Mouse (Mus musculus) c-Kit-positive CD71-positive TER-119-positive erythroid progenitor cells, embryonic 14.5 days (primary cell): ENCODE data around the gene Dnm3.

Experiments
- DNase-seq: peaks from one replicate; pipeline ENCODE4 v3.0.0-alpha.2; 2013; ENCODE audit warnings: low spot score

The Dnm3 gene

DNA sequence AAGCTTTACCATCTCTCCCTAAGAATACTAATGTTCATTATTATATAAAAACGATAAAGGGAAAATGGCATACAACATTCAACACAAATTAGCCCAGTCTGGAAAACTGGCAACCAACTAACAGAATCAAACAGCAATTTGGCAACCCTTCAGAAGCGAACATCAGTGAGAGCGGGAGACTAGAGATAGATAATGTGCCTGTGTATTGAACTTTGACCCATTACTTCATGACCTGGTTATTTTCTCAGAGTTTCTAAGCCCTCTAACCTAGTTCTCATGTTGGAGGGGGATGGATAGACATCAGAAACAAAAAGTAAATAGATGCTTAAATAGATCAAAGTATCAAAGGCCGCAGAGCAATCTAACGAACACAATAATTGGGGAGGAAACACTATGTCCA is 230.6 kb downstream of the Dnm3 start:
- no peak for DNase-seq

GRCm38 (mm10) chr1:162243651-162243990 is 234.2 kb downstream of the Dnm3 start:
- no peak for DNase-seq

DNA sequence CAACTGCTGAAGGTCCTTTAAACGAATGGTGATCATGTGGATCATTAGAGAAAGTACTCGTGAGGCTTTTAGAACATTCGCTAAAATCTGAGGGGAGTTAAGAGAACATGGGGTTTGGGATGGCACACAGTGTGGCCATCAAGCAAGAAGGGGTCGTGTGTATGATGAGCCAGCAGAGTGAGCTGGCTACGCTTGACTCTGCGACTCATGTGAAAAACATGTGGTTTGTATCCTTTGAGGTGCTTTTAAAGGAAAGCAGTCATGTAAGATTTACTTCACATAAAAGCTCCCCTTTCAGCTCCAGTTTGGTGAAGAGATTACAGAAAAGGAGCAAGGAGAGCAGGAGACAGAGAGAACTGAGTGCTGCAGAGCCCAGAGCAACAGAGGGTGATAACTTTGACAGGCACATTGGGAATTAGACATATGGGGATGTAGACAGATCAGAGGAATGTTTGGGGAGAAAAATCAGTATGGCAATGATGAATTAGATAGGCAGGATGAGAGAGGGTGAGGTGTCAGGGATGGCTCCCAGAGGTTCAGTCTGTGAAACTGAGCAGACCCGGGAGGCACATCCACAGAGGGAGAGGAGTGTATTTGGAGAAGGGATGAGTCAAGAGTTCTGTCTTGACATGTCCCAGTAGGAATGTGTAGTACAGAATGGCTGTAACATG is 234.7 kb downstream of the Dnm3 start:
- no peak for DNase-seq

DNA sequence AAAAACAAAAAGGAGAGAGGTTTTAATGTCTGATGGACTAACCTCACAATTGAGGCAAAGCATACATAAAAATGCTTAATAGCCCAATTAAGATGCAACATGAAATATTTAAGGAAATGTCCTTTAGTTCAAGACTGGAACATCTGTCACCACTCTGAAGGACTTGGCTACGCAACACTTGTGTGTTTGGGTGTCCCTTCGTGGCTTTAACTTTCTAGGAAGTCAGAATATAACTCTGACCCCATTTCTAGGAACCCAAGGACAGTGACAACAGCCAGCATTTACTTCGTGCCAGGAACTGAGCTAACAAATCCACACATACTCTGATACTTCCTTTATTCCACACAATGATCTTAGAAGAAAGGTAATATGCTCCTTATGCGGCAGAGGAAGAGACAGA is 237.1 kb downstream of the Dnm3 start:
- DNase-seq: no peak

GRCm38 (mm10) chr1:162238646-162239045 is 239.2 kb downstream of the Dnm3 start:
- no peak for DNase-seq

GRCm38 (mm10) chr1:162236624-162237159 is 241.1 kb downstream of the Dnm3 start:
- DNase-seq: no peak

DNA sequence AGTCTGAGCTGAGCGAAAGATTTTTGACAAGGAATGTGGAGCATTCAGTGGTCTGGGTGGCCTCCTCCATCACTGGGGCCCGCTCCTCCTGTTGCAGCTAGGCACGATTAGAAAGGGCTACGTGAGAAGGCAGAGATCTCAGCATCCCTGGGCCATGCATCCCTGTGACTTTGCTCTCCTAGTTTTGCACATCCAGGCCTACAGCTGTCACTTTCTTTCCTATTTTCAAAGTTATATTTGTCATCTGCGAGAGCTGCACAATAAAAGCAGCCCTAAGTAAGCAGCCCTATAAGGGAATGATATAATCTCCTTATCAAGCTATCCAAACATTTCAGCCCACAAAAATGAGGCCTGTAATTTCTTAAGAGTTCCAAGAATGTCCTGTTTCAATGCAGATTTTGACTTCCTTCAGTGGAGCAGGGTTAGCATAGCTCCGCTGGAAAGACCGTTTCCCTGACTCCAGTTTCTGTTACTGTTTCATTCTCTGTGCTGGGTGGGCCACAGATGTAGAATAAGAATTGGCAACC is 252.2 kb downstream of the Dnm3 start:
- DNase-seq: no peak

DNA sequence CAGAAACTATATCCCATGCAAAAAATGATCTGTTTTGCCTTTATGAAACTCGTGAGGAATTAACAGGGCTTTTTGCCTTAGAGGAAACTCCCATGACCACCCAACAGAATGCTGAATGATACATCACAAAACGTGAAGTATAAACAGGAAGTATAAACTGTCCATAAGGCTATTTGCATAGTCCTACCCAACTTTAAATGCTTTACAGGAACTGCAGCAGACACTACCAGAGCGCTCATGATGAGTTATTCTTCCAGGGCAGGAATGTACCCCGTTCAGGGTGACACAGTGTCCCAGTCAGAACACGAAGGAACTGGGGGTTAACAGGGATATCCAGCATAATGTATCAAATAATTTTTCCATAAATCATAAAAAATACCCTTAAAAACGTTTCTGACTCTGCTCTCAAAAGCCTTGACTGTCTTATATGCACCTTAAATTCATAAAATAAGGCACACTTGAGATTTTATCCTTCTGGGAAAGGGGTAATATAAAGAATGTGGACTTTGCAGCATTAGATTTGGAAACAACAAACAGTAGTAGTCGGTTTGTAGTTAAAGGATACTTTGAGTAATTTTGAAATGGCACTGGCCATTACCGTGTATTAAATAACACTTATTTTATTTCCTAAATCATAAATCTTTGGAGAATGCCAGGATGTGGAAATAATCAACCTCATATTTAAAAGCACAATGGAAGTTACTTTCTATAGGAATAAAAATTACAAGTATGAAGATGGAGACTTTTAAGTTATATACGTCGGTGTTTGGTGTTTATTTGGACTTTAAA is 252.8 kb downstream of the Dnm3 start:
- no peak for DNase-seq

DNA sequence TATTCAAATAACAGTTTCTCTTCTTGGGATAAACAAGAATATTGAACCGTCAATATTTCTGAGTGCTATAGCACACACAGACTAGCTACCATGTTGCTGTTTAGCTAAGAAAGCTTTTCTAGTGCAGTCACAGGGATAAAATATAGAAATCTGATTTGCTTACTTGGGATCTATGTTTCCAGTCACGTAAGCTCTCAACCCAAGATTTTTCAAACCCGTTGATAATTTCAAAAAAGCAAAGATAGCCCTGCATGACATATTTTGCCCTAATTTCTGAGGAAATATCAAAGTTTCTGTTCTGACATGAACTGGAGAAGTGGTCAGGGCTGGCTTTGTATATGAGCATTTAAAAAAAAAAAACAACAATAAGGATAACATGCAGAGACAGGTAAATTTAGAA is 253.8 kb downstream of the Dnm3 start:
- no peak for DNase-seq

DNA sequence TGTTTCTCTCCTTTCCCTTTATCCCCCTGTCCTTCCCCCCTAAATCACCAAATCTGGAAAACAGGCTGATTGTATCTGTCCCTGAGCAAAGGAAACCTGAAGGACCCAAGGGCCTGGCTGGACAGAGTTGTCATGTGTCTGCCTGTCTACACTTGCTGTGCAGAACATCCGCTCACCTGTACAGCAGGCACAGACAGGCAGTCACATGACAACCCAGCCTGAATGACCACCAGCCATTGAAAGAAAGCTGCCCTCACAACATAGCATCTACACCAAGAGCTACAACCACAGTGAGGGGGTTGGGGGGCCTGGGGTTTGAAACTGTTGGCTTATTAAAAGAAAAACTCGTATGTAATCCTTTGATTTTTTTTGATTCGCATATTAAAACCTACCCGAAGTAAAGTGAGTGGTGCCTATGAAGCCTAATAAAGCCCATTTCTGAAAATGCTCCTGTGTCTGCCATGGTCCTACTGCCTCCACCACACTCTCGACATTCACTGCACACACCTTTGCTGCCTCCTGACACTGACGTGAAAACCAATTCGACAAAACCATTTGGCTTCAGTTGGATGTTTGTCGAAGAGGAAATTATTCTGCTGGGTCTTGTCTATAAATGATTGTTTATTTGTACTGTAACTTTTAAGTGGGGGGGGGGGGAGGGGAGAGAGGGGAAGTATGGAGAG is 254.4 kb downstream of the Dnm3 start:
- DNase-seq: no peak

DNA sequence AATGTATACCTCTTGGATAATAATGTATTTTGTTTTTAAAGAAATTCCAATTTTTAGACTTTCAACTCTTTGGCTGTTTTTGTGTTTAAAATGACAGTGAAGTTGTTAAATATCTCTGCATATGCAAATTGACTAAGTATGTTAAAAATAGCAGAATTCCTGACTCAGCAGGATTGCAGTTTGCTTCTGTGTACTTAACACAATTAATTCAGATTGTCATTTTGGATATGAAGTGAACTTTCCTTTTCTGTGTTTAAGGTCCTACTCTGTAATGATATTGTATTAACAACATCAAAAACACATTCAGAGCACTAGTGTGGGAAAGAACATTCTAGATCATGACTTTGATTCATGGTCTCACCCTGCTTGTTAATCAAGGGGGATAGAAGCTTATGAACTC is 255.5 kb downstream of the Dnm3 start:
- no peak for DNase-seq

- DNase-seq: no peak
These were observed 256.0 kb downstream of the Dnm3 start for GRCm38 (mm10) chr1:162221801-162222301.

GRCm38 (mm10) chr1:162220891-162221290 is 256.9 kb downstream of the Dnm3 start:
- no peak for DNase-seq

GRCm38 (mm10) chr1:162219781-162220180 is 258.1 kb downstream of the Dnm3 start:
- no peak for DNase-seq

DNA sequence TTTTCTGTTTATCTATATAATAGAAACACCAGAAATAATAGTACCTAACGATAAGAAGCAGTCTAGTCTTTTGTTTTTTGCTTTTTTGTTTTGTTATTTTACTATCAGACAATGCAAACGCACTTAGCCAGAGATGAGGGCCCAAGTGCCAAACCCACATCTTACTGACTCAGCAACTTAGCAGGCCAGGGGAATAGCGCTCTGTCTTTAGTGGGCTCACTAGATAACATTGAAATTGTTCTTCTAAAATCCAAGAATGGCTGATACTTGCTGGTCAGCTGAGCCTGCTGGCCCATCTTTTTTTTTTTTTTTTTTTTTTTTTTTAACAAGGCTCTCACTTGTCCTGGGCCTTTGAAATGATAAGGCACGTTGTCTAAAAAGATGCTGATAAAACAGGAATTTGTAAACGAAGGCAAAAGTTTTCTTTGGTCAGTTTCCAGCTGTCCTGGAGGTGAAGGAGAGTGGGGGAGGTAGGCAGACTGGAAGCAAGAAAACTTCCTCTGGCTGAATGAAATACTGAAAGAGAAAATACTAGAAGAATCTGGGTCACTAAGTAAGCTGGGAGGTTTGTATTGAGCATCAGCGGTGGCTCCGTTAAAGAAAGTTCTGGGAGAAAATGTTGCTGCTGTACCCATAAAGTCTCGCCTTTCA is 259.2 kb downstream of the Dnm3 start:
- DNase-seq: no peak

DNA sequence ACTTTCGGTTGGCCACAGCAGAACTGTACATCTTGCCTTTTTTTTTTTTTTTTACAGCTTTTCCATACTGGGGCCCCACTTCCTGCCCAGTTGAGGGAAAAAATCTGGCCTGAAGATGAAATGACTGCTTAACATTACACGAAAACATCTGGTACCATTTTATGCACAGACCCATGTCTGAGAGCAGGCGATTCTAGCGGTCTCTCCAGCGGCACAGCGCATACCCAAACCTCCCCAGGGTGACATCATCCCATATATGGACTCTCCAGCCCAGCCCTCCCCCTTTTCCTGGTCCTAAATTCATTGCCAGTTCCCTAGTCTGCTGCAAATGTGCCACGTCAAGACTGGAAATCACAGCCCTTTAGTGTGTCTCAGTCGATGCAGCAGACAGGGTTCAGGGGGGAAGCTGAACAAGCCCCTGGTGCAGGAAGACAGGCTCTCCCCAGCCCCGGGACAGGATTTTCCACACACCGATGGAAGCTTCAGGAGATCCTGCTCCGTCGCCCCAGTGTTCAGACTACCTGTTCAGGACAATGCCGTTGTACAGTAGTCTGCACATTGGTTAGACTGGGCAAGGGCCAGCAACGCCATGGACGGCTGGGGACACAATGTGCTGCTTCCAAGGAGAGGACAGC is 260.4 kb downstream of the Dnm3 start:
- no peak for DNase-seq

DNA sequence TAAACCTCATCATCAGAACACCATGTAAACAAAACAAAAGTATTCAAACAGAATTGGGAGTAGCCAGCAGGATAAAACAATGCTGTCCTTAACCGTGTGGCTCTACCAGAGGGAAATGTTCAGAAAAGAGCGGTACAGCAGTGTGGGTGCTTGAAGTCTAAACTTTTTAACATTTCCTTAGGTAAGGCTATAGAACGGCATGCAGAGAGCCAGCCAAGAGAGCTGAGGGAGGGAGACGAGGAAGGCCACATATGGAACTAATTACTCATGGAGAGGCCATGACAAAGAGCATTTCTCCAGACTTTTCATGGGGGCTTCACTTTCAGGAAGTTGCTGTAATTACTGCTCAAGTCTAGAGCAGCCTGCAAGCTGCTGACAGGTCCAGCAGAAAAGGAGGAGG is 261.2 kb downstream of the Dnm3 start:
- no peak for DNase-seq

GRCm38 (mm10) chr1:162215743-162216142 is 262.1 kb downstream of the Dnm3 start:
- DNase-seq: no peak

GRCm38 (mm10) chr1:162213066-162213465 is 264.8 kb downstream of the Dnm3 start:
- no peak for DNase-seq

GRCm38 (mm10) chr1:162210529-162210928 is 267.3 kb downstream of the Dnm3 start:
- no peak for DNase-seq

DNA sequence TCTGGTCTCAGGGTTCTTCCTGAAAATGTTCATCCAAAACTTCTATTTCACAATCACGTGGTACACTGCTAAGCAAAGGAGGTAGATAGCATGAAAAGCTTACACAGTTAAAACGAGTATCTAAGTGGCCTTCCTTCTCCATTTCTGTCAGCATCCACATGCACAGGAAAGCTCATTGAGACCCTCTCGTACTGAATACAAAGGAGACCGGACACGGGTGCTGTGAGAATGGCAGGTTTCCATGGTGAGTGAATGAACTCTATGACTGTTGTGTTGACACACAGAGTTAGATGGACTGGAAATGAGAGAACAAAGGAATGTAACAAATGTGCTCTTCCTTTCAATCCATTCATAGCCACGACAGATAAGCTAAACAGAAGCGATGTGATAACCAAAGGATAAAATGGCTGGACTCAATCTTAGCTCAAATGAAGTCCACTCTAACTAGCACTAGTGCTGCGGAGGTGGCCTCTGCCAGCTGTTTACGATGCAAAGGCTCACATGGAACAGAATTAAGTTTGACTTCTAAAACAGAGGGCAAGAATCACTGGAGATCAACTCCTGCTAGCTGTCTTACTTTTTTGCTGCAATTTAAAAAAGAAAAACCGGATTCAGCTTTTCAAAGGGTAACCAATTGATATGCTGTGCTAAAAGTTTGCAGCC is 268.2 kb downstream of the Dnm3 start:
- DNase-seq: no peak
